Mouse (Mus musculus) CH12.LX (cell line): Measurements from ENCODE around the gene Crybb2. TPM values are rescaled to one million over a fixed set of nuclear protein-coding genes. Genes with fewer than 3 reads are reported as not detected.

ENCODE experiments used
- DNase-seq: peaks from one replicate; pipeline ENCODE4 v3.0.0-alpha.2; 2013; ENCODE audit errors: extremely low read depth
- H3K27ac ChIP-seq: 2 replicates; pipeline ENCODE4 v1.5.1; 2012; ENCODE audit warnings: low read depth, mild to moderate bottlenecking, control low read depth, moderate library complexity; ENCODE audit not compliant: insufficient read depth
- H3K27me3 ChIP-seq: replicated peaks from 2 replicates; pipeline ENCODE3; 2012; ENCODE audit warnings: inconsistent platforms
- H3K36me3 ChIP-seq, 2 experiments: replicated peaks in 1 of 2; 2 replicates each; pipeline versions ENCODE3 to v1.6.1; 2012; ENCODE audit warnings: inconsistent platforms in 1 of 2, low read length in 1 of 2, mild to moderate bottlenecking in 1 of 2, mixed read lengths in 1 of 2, moderate library complexity in 1 of 2; ENCODE audit not compliant: control insufficient read depth in 1 of 2, insufficient read depth in 1 of 2
- H3K4me1 ChIP-seq, 2 experiments: 2 replicates each; pipeline ENCODE4 v1.6.1; 2012; ENCODE audit warnings: inconsistent platforms in 1 of 2, moderate library complexity in 1 of 2; ENCODE audit not compliant: insufficient read depth in 2 of 2, control insufficient read depth in 1 of 2
- H3K4me2 ChIP-seq: 2 replicates; pipeline ENCODE4 v1.6.1; 2012; ENCODE audit warnings: low read depth, mild to moderate bottlenecking, control low read depth; ENCODE audit not compliant: poor library complexity, insufficient read depth, severe bottlenecking
- H3K4me3 ChIP-seq, 3 experiments: fragments of 150-350 bp in 1 of 3; sonication (generic) in 1 of 3; replicated peaks in 1 of 3; 2 replicates each; pipeline versions ENCODE3 to v1.5.1; 2011 to 2012; ENCODE audit warnings: low read depth in 2 of 3, low read length in 2 of 3, mild to moderate bottlenecking in 2 of 3, moderate library complexity in 2 of 3, control low read depth in 1 of 3, improper control_type of control experiment in 1 of 3, inconsistent platforms in 1 of 3, mixed read lengths in 1 of 3; ENCODE audit not compliant: poor library complexity in 1 of 3
- H3K79me2 ChIP-seq: replicated peaks from 2 replicates; pipeline ENCODE4 v1.6.1; 2012; ENCODE audit warnings: mild to moderate bottlenecking, moderate library complexity; ENCODE audit not compliant: control insufficient read depth, poor library complexity, insufficient read depth, severe bottlenecking; ENCODE audit errors: extremely low read depth
- H3K9ac ChIP-seq: 2 replicates; pipeline ENCODE4 v1.6.1; 2012; ENCODE audit warnings: low read depth, mild to moderate bottlenecking, control low read depth, moderate library complexity; ENCODE audit not compliant: insufficient read depth
- H3K9me3 ChIP-seq: replicated peaks from 2 replicates; pipeline ENCODE3; 2012; ENCODE audit warnings: low read length, inconsistent platforms, mixed read lengths
- BHLHE40 ChIP-seq: IDR thresholded peaks from 2 replicates; pipeline ENCODE4 v1.6.1; 2011; ENCODE audit warnings: mild to moderate bottlenecking, low read depth, low read length, improper control_type of control experiment
- CTCF ChIP-seq, 2 experiments: IDR thresholded peaks in 1 of 2; conservative IDR thresholded peaks in 1 of 2; 2 replicates each; pipeline ENCODE4 v1.5.1; 2011 to 2012; ENCODE audit warnings: low read depth in 2 of 2, low read length in 2 of 2, improper control_type of control experiment in 1 of 2, inconsistent platforms in 1 of 2, mild to moderate bottlenecking in 1 of 2, moderate library complexity in 1 of 2
- E2F4 ChIP-seq: IDR thresholded peaks from 2 replicates; pipeline ENCODE4 v1.6.1; 2011; ENCODE audit warnings: low read depth, low read length, improper control_type of control experiment; ENCODE audit not compliant: insufficient replicate concordance
- EP300 ChIP-seq: IDR thresholded peaks from 2 replicates; pipeline ENCODE4 v1.6.1; 2011; ENCODE audit warnings: low read length, improper control_type of control experiment
- ETS1 ChIP-seq: conservative IDR thresholded peaks from 2 replicates; pipeline ENCODE4 v1.6.1; 2012; ENCODE audit warnings: low read depth, mild to moderate bottlenecking, inconsistent platforms, low read length, improper control_type of control experiment, moderate library complexity
- IRF4 ChIP-seq: IDR thresholded peaks from 2 replicates; pipeline ENCODE4 v1.6.1; 2014; ENCODE audit warnings: low read depth, mild to moderate bottlenecking, inconsistent platforms, low read length, improper control_type of control experiment
- MAFK ChIP-seq: IDR thresholded peaks from 2 replicates; pipeline ENCODE4 v1.6.1; 2011; ENCODE audit warnings: low read length, improper control_type of control experiment; ENCODE audit not compliant: insufficient replicate concordance
- MAZ ChIP-seq: IDR thresholded peaks from 2 replicates; pipeline ENCODE4 v1.6.1; 2012; ENCODE audit warnings: low read depth, mild to moderate bottlenecking, inconsistent platforms, low read length, improper control_type of control experiment, moderate library complexity
- MYC ChIP-seq: IDR thresholded peaks from 2 replicates; pipeline ENCODE4 v1.6.1; 2011; ENCODE audit warnings: low read depth, mild to moderate bottlenecking, improper control_type of control experiment, low read length
- NELFE ChIP-seq: IDR thresholded peaks from 2 replicates; pipeline ENCODE4 v1.6.1; 2011; ENCODE audit warnings: low read depth, low read length, improper control_type of control experiment
- NRF1 ChIP-seq: IDR thresholded peaks from 2 replicates; pipeline ENCODE4 v1.6.1; 2014; ENCODE audit warnings: low read depth, mild to moderate bottlenecking, inconsistent platforms, low read length, improper control_type of control experiment, moderate library complexity
- POLR2AphosphoS2 ChIP-seq: IDR thresholded peaks from 2 replicates; pipeline ENCODE4 v1.6.1; 2011; ENCODE audit warnings: low read depth, low read length, improper control_type of control experiment
- SIN3A ChIP-seq: IDR thresholded peaks from 2 replicates; pipeline ENCODE4 v1.6.1; 2012; ENCODE audit warnings: low read length, improper control_type of control experiment, inconsistent platforms
- SMC3 ChIP-seq: IDR thresholded peaks from 2 replicates; pipeline ENCODE4 v1.6.1; 2011; ENCODE audit warnings: low read depth, low read length, improper control_type of control experiment
- TCF12 ChIP-seq: IDR thresholded peaks from 2 replicates; pipeline ENCODE4 v1.6.1; 2014; ENCODE audit warnings: low read depth, mild to moderate bottlenecking, inconsistent platforms, low read length, improper control_type of control experiment
- UBTF ChIP-seq: IDR thresholded peaks from 2 replicates; pipeline ENCODE4 v1.6.1; 2012; ENCODE audit warnings: low read depth, mild to moderate bottlenecking, inconsistent platforms, low read length, improper control_type of control experiment, moderate library complexity
- ZKSCAN1 ChIP-seq: IDR thresholded peaks from 2 replicates; pipeline ENCODE4 v1.6.1; 2012; ENCODE audit warnings: low read depth, inconsistent platforms, low read length, improper control_type of control experiment, borderline replicate concordance
- dilution Hi-C: fragments of 300-500 bp; cut with MboI; formaldehyde crosslinking; loops from 2 replicates; pipeline ENCODE4 v1.14.3; 2020; ENCODE audit warnings: low sequenced_read_pairs; ENCODE audit not compliant: extremely low pct_unique_long_range_greater_than_20kb, extremely low pct_ligation_motif_present
- in situ Hi-C: fragments of 300-500 bp; cut with MboI; formaldehyde crosslinking; loops from 3 replicates; pipeline ENCODE4 v1.14.3; 2019; ENCODE audit warnings: low sequenced_read_pairs, low pct_ligation_motif_present, low pct_unique_long_range_greater_than_20kb, mixed read lengths
- polyA plus RNA-seq: library from polyadenylated mRNA; unstranded; fragments of >175 nt; gene quantifications from 2 replicates; pipeline ENCODE4 v1.2.1, GENCODE M21; 2012; ENCODE audit warnings: low read depth; ENCODE audit not compliant: insufficient read length
- total RNA-seq, 2 experiments: library from RNA; depleted of rRNA; stranded (reverse); fragments of 300-350 nt in 1 of 2; fragments of >200 nt in 1 of 2; gene quantifications; 2 replicates each; pipeline ENCODE4 v1.2.3; 2012 to 2014

Gene Crybb2
- total and polyA plus RNA-seq, 3 experiments = not detected

GRCm38 (mm10) chr5:113082356-113083168 is 12.6 kb upstream of the Crybb2 start:
- in situ Hi-C loops = no loop called here
- Histone ChIP-seq H3K9ac (no peak overlapping the region), H3K4me3 (no peak overlapping the region), H3K27me3 (peaks cover 21% of the 10 kb centered on the region), H3K27ac (no peak overlapping the region), H3K9me3 (peaks cover 13% of the 10 kb centered on the region), H3K4me2 (no peak overlapping the region)
- DNase-seq = no peak
- TF ChIP-seq E2F4 (no peak), MYC (no peak), NRF1 (no peak), UBTF (no peak), MAZ (no peak), MAFK (no peak), TCF12 (no peak), EP300 (no peak)
- TF ChIP-seq, all 38 proteins: peak for 0
- Histone ChIP-seq H3K36me3 (no peaks in the 10 kb centered on the region), H3K4me1 (peaks cover 0 to 3% of the 10 kb centered on the region in 2 experiments; a peak in 1 of 4 replicates), H3K79me2 (no peaks in the 10 kb centered on the region)
- dilution Hi-C loops = loop anchor here (25.0 kb wide), 1 partner anchor 105 kb away; no protein-coding TSS in a partner anchor

- H3K79me2 ChIP-seq = no peaks in the 10 kb centered on the region
- dilution Hi-C loops (loop anchor here (25.0 kb wide), 1 partner anchor 106 kb away; no protein-coding TSS in a partner anchor), in situ Hi-C loops (no loop called here)
- H3K4me1 ChIP-seq = peaks cover 0 to 3% of the 10 kb centered on the region in 2 experiments; a peak in 1 of 4 replicates
- H3K4me2 ChIP-seq = no peak within 1 kb of the TSS
- H3K36me3 ChIP-seq = no peaks in the 10 kb centered on the region
- peaks cover 13% of the 10 kb centered on the region for H3K9me3 ChIP-seq
- H3K4me3 ChIP-seq = no peak within 1 kb of the TSS
- H3K27me3 ChIP-seq = peaks cover 31% of the 10 kb centered on the region
- no peak within 1 kb of the TSS for H3K9ac ChIP-seq
- no peak within 1 kb of the TSS for H3K27ac ChIP-seq
- TF ChIP-seq E2F4 (no peak), CTCF (conservative IDR thresholded peaks at IDR 0.05 in 1 of 2, IDR thresholded peaks at IDR 0.05 in 1 of 2; ENCODE audit: low read depth in 2 of 2, low read length in 2 of 2) (no peak)
- no peak for DNase-seq
Observed at GRCm38 (mm10) chr5:113081439-113081838, 11.5 kb upstream of the Crybb2 start, which contains the start of gene Crybb3. TSS of gene Crybb3 (minus strand) at chr5:113081584.

- Histone ChIP-seq H3K27me3 (peaks cover 36% of the 10 kb centered on the region), H3K9me3 (peaks cover 13% of the 10 kb centered on the region), H3K4me1 (peaks cover 0 to 3% of the 10 kb centered on the region in 2 experiments; a peak in 1 of 4 replicates), H3K9ac (no peak overlapping the region), H3K4me3 (no peak overlapping the region), H3K27ac (no peak overlapping the region), H3K79me2 (no peaks in the 10 kb centered on the region), H3K4me2 (no peak overlapping the region), H3K36me3 (no peaks in the 10 kb centered on the region)
- dilution Hi-C loops (loop anchor here (25.0 kb wide), 1 partner anchor 106 kb away; no protein-coding TSS in a partner anchor), in situ Hi-C loops (no loop called here)
- DNase-seq = no peak
- TF ChIP-seq SIN3A (no peak), ZKSCAN1 (no peak), SMC3 (no peak), ETS1 (no peak), IRF4 (no peak), NELFE (no peak), EP300 (no peak), MAFK (no peak), BHLHE40 (no peak), POLR2AphosphoS2 (no peak), CTCF (conservative IDR thresholded peaks at IDR 0.05 in 1 of 2, IDR thresholded peaks at IDR 0.05 in 1 of 2; ENCODE audit: low read depth in 2 of 2, low read length in 2 of 2) (no peak), E2F4 (no peak)
Observed at GRCm38 (mm10) chr5:113081020-113081419, 11.1 kb upstream of the Crybb2 start.
